Mouse (Mus musculus) heart, postnatal 0 days (tissue): ENCODE results near the gene 1700001J03Rik. TPM values are rescaled to one million over a fixed set of nuclear protein-coding genes. Genes with fewer than 3 reads are reported as not detected.
"Not testable (repeated sequence)": the region's sequence is repeated elsewhere in the genome, so short reads cannot be mapped to it uniquely, and the experiment has no call there.

Experiments used
- ATAC-seq: fragments of 200-750 bp; cut with Nextera tagmentation; 2 replicates; pipeline ENCODE4 v1.8.0; 2017; ENCODE audit warnings: low read depth, moderate number of reproducible peaks, moderate library complexity; ENCODE audit not compliant: insufficient read depth
- DNase-seq: peaks from one replicate; pipeline ENCODE4 v3.0.0-alpha.2; 2016; ENCODE audit warnings: low spot score
- H3K27ac ChIP-seq: fragments of 300-500 bp; sonication (generic); 2 replicates; pipeline ENCODE4 v1.5.1; 2014; ENCODE audit warnings: low read depth, mild to moderate bottlenecking
- H3K27me3 ChIP-seq: fragments of 300-500 bp; sonication (generic); 2 replicates; pipeline ENCODE4 v1.6.1; 2014; ENCODE audit warnings: low read length, mixed read lengths; ENCODE audit not compliant: control insufficient read depth, insufficient read depth
- H3K36me3 ChIP-seq: fragments of 300-500 bp; sonication (generic); replicated peaks from 2 replicates; pipeline ENCODE4 v1.6.1; 2014; ENCODE audit warnings: low read length, mixed read lengths; ENCODE audit not compliant: control insufficient read depth, insufficient read depth
- H3K4me1 ChIP-seq: fragments of 300-500 bp; sonication (generic); 2 replicates; pipeline ENCODE4 v1.6.1; 2014; ENCODE audit warnings: antibody characterized with exemption; ENCODE audit not compliant: control insufficient read depth, insufficient read depth
- H3K4me2 ChIP-seq: fragments of 300-500 bp; sonication (generic); 2 replicates; pipeline ENCODE4 v1.6.1; 2014; ENCODE audit warnings: low read depth, mild to moderate bottlenecking, low read length, moderate library complexity
- H3K4me3 ChIP-seq: fragments of 300-500 bp; sonication (generic); 2 replicates; pipeline ENCODE4 v1.5.1; 2014; ENCODE audit warnings: low read depth, low read length
- H3K9ac ChIP-seq: fragments of 300-500 bp; sonication (generic); replicated peaks from 2 replicates; pipeline ENCODE4 v1.6.1; 2014; ENCODE audit warnings: low read depth, low read length, mixed read lengths
- H3K9me3 ChIP-seq: fragments of 300-500 bp; sonication (generic); replicated peaks from 2 replicates; pipeline ENCODE4 v1.6.1; 2016; ENCODE audit warnings: low read length; ENCODE audit not compliant: control insufficient read depth
- CTCF ChIP-seq: IDR thresholded peaks from 2 replicates; pipeline ENCODE4 v1.5.1; 2016; ENCODE audit warnings: antibody characterized with exemption, control low read depth, low read depth
- EP300 ChIP-seq: IDR thresholded peaks from 2 replicates; pipeline ENCODE4 v1.6.1; 2016; ENCODE audit warnings: antibody characterized with exemption, low read depth
- WGBS: fragments of 180-500 bp; shearing (Covaris S2); extraction: QIAGEN DNeasy Blood & Tissue Kit; methylation state at CpG from one replicate; pipeline ENCODE4 v1.1.7; 2014; 5-methylcytosine and 5-hydroxymethylcytosine counted together
- polyA plus RNA-seq: library from polyadenylated mRNA; unstranded; fragments of >200 nt; fragmentation: Nextera tagmentation; extraction: Ambion mirVana; gene quantifications from 2 replicates; pipeline ENCODE4 v1.2.1, GENCODE M21; 2015
- total RNA-seq: library from RNA; depleted of rRNA; stranded (reverse); fragments of >200 nt; gene quantifications from 2 replicates; pipeline ENCODE4 v1.2.3, GENCODE M21; 2014; ENCODE audit warnings: low replicate concordance; rRNA removed

Gene 1700001J03Rik
- total RNA-seq (not detected in 2 replicates), polyA plus RNA-seq (not detected in 2 replicates)

GRCm38 (mm10) chr5:146185204-146185603, at the start of gene 1700001J03Rik:
Gene 1700001J03Rik (minus strand): TSS chr5:146185304.
- not testable (repeated sequence) for H3K4me3 ChIP-seq, ATAC-seq, H3K9me3 ChIP-seq, H3K4me1 ChIP-seq, H3K36me3 ChIP-seq, H3K4me2 ChIP-seq, H3K27me3 ChIP-seq, H3K27ac ChIP-seq, DNase-seq, H3K9ac ChIP-seq
- WGBS: 69% methylated on average over 4 of the region's 4 CpGs

DNA sequence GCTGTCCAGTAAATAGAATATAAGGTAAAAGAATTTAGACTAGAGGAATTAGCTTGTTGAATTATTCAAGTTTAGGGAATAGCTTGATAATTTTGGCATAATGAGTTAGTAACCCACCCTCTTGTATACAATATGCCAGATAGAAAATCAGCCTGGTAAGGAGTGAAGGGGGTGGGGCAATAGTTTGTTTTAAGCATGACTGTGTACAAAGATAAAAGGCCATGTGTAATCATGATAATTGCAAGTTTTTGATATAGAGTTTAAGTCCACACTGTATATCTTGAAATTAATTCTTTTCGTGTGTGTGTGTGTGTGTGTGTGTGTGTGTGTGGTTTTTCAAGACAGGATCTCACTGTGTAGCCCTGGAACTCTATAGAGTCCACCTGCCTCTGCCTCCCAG, 49.2 kb upstream of the 1700001J03Rik start:
- H3K36me3 ChIP-seq: no peaks in the 10 kb centered on the region
- no peaks in the 10 kb centered on the region for H3K27me3 ChIP-seq
- H3K27ac ChIP-seq: no peak overlapping the region
- DNase-seq (no peak), ATAC-seq (no peak)
- no peaks in the 10 kb centered on the region for H3K9me3 ChIP-seq
- H3K9ac ChIP-seq: no peak overlapping the region
- H3K4me2 ChIP-seq: no peak overlapping the region
- 67% methylated on average over 1 of the region's 1 CpGs for WGBS
- TF ChIP-seq EP300: no peak
- TF ChIP-seq CTCF: no peak
- no peak overlapping the region for H3K4me3 ChIP-seq
- H3K4me1 ChIP-seq: peaks cover 13% of the 10 kb centered on the region

- Histone ChIP-seq H3K9me3 (no peaks in the 10 kb centered on the region), H3K4me1 (peaks cover 11% of the 10 kb centered on the region), H3K27me3 (no peaks in the 10 kb centered on the region), H3K27ac (0 out of 2 replicates have a peak overlapping the region, but pooled peaks have one; percentile 34), H3K4me2 (peak overlapping the region; percentile 82), H3K4me3 (peak overlapping the region; percentile 84), H3K36me3 (no peaks in the 10 kb centered on the region), H3K9ac (0 out of 2 replicates have a peak overlapping the region, but pooled peaks have one; percentile 83)
- 32% methylated on average over 11 of the region's 11 CpGs for WGBS
- DNase-seq: no peak
- TF ChIP-seq CTCF (no peak), EP300 (no peak)
- ATAC-seq: no peak
Observed at GRCm38 (mm10) chr5:146232816-146233215, 47.7 kb upstream of the 1700001J03Rik start.

- TF ChIP-seq EP300 (no peak), CTCF (no peak)
- Histone ChIP-seq H3K4me1 (peaks cover 7% of the 10 kb centered on the region), H3K9ac (peak overlapping the region; percentile 83), H3K4me3 (peak overlapping the region; percentile 84), H3K36me3 (no peaks in the 10 kb centered on the region), H3K27me3 (no peaks in the 10 kb centered on the region), H3K27ac (0 out of 2 replicates have a peak overlapping the region, but pooled peaks have one; percentile 34), H3K9me3 (no peaks in the 10 kb centered on the region), H3K4me2 (peak overlapping the region; percentile 82)
- ATAC-seq (no peak), DNase-seq (no peak)
- 23% methylated on average over 6 of the region's 6 CpGs for WGBS
Observed at GRCm38 (mm10) chr5:146232056-146232675, 47.1 kb upstream of the 1700001J03Rik start.

DNA sequence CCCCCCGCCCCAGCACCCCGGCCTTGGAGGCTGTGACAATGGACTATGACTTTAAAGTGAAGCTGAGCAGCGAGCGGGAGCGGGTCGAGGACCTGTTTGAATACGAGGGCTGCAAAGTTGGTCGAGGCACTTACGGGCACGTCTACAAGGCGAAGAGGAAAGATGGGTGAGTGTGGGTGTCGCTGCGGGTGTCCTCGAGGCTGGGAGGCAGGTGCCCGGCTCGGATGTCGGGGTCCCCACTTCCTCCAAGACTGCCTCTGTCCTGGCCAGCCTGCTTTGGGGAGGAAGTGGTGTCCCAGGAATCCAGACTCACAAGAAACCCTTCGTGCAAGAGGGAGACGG, 46.5 kb upstream of the 1700001J03Rik start:
- peak overlapping the region; percentile 82 for H3K4me2 ChIP-seq
- TF ChIP-seq EP300 (no peak), CTCF (no peak)
- H3K27ac ChIP-seq: peak overlapping the region; percentile 92
- peak overlapping the region; percentile 84 for H3K4me3 ChIP-seq
- H3K36me3 ChIP-seq: no peaks in the 10 kb centered on the region
- H3K27me3 ChIP-seq: no peaks in the 10 kb centered on the region
- no peak for ATAC-seq
- H3K4me1 ChIP-seq: peaks cover 4% of the 10 kb centered on the region
- no peak for DNase-seq
- peak overlapping the region; percentile 83 for H3K9ac ChIP-seq
- WGBS: under 1% methylated on average over 19 of the region's 19 CpGs
- no peaks in the 10 kb centered on the region for H3K9me3 ChIP-seq
